Mouse (Mus musculus): ENCODE results near the gene Rhox10.
"Not testable (repeated sequence)": the region's sequence is repeated elsewhere in the genome, so short reads cannot be mapped to it uniquely, and the experiment has no call there.

The Rhox10 gene

GRCm38 (mm10) chrX:38066175-38066574, at the start of gene Rhox10:
TSS of gene Rhox10 (plus strand) at chrX:38066475.
- DNase-seq (ENCODE audit: low spot score) = no peak

- not testable (repeated sequence) for DNase-seq (ENCODE audit: low spot score)
Measured at GRCm38 (mm10) chrX:38018597-38018996, 47.7 kb upstream of the Rhox10 start, which contains the start of gene Btg1-ps1. TSS of gene Btg1-ps1 (minus strand) at chrX:38018815.

DNA sequence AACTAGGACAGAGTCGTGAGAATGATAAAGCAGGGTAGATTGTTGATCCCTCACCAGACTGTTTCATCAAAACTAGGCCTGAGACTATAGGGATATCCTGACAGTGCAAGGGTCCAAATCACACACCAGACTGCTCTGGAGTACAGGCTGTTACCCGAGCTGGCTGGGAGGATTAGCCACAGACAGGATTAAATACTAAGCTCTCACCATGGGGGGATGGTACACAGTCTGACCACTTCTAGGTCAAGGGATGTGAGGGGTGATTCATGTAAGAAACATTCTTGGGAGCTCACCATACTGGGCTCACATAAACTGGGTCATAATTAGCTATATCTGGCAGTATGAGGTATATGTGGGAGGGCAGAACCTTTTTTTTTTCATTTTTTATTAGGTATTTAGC, 32.4 kb upstream of the Rhox10 start:
- no peak for DNase-seq (ENCODE audit: low spot score)

DNA sequence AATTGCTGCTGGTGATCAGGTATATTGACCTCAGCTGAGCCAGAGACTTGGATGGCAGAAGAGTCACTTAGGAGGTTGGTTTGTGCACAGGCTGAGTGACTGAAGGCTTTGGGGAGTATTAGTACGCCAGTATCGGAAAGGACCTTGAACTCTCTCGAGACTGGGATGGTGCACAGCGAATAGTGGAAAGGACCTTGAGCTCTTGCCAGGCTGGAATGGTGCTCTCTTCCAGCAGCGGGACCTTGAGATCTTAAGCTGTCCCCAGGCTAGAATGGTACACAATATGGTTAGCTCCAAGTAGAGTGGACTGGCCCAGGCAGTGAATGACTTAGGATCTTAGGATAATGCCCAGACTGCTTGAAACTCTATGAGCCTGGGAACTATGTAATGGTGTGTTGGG, 26.6 kb upstream of the Rhox10 start:
- no peak for DNase-seq (ENCODE audit: low spot score)

- not testable (repeated sequence) for DNase-seq (ENCODE audit: low spot score)
Measured at GRCm38 (mm10) chrX:38043014-38043413, 23.3 kb upstream of the Rhox10 start, which contains the start of gene Btg1-ps2. TSS of gene Btg1-ps2 (minus strand) at chrX:38043114.

DNA sequence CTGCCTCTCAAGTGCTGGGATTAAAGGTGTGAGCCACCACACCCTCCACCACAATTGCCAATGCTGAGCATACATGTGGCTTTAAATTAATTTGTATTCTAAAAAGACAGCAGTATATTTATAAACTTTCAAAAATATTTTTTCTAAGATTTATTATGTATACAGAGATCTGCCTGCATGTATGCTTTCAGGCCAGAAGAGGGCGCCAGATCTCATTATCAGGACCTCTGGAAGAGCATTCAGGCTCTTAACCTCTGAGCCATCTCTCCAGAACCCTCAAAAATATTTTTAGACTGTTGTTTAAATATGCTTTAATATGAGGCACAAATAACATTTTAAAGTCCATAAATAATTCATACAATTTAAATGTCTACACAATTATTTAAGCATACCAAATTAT, 4.7 kb upstream of the Rhox10 start:
- DNase-seq (ENCODE audit: low spot score) = no peak

GRCm38 (mm10) chrX:38084226-38084625, 18.0 kb downstream of the Rhox10 start:
- DNase-seq (ENCODE audit: low spot score) = no peak

GRCm38 (mm10) chrX:38085041-38085440, 18.8 kb downstream of the Rhox10 start, which contains the start of gene Rhox11:
TSS of gene Rhox11 (minus strand) at chrX:38085141.
- no peak for DNase-seq (ENCODE audit: low spot score)

DNA sequence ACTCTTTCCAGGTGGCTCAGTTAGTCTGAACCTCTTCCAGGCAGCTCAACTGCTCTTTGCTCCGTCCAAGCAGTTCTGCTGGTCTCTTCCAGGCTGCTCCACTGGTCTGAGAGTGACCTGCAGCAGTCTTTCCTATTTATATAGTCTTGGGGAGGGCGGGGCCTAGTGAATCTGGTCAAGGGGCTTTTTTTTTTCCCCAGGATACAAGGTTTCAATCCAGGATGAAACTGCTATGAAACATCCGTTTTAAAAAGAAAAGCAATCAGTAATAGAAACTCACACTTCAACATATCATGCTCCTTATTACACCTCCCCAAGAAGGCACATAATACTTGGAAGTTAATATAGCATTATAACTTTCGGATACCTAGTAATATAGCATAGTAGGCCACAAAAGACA, 44.5 kb downstream of the Rhox10 start, which contains the start of gene Rhox12:
Rhox12 (minus strand) TSS at position 101 of the 400 bp plus-strand sequence.
- no peak for DNase-seq (ENCODE audit: low spot score)

- DNase-seq (ENCODE audit: low spot score) = no peak
Measured at GRCm38 (mm10) chrX:38120982-38121381, 54.7 kb downstream of the Rhox10 start, which contains the start of gene Rhox13. TSS of gene Rhox13 (plus strand) at chrX:38121219.
